Mouse (Mus musculus) right cerebral cortex, adult 18-20 months (tissue): ENCODE measurements at regions not wholly inside any gene's neighbourhood (a gene's known extent, or its start where the extent isn't known, plus 50 kb on each side); places are given as distances from the start of the nearest gene placed in this dataset.
"Not testable (repeated sequence)": the region's sequence is repeated elsewhere in the genome, so short reads cannot be mapped to it uniquely, and the experiment has no call there.

Experiments
- DNase-seq: peaks from one replicate; pipeline ENCODE4 v3.0.0; 2022; ENCODE audit warnings: mixed read lengths

DNA sequence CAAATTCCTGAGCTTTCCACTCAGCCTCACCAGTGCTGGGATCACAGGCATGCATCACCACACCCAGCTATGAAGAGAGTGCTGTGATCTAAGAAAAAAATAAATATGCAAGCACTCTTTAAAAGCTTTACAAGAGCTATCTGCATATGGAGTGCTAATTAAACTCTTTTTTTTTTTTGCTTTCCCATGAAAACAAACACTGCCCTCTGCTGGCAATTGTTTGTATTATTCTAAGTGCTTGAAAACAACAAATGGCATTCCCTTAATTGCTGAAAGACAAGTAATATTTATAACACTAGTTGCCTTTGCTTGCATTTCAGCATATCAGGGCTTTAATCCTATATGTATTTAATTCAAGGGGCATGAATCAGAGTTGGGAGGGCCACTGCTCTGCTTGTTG is 91.8 kb downstream of the 5730507C01Rik start:
- DNase-seq = not testable (repeated sequence)

DNA sequence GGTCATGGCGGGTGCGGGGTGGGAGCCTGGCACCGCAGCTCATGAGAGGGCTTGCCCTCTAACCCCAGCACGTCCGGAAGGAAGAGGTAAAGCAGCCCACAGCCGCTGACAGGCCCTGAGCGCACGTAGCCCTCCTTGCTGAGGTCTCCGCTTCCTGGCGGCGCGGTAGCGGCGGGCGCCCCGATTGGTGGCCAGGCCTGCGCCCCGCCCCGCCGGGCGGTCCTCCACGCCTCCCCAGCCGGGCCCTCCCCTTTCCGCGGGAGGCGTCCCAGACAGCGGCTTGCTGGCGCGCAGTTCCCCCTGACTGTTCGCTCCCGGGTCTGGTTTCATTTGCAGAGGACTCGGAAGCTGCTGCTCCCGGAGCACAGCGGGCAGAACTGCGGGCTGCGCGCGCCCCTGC is 95.5 kb downstream of the 5730507C01Rik start:
- DNase-seq = peak; percentile 35

DNA sequence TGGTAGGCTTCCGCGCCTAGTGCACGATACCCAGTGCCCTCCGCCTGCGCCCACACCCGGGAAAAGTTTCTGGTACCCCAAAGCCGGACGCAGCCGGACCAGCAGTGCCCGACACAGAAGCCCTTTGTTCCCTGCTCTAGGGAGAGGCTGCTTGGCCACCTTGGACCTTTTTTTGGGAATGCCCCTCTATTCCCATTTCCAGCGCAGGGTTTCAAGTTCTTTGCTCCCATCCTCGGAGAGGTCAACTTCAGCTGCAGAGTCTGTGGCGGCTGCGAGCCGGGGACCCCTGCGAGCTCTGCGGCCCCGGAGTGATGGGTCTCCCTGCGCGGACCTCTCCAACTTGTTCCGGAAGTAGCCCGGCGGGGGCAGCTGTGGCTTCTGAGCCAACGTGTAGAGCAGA is 96.3 kb downstream of the 5730507C01Rik start:
- not testable (repeated sequence) for DNase-seq
